Mouse (Mus musculus): Measurements from ENCODE around the gene Myo9a. TPM values are rescaled to one million over a fixed set of nuclear protein-coding genes. Genes with fewer than 3 reads are reported as not detected.

Myo9a gene
- polyA plus RNA-seq, 2 experiments = 2.6 to 3.5 TPM

DNA sequence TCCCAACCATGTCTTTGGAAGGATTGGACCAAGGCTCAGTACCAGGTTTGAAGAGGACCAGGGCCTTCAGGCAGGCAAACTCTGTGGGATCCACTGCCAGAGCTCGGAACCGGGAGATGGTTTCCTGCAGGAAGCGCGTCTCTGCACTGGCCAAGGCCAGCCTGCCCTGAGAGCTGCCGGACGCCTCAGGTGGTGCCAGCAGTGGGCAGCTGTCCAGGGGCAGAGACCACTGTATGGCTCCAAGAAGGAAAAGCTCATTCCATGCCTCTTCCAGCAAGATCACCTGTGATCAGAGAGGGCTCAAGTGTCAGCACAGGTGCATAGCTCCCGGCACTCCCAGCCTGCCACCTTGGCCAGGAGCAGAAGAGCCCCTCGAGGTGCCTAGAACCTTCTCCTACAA, 196.6 kb downstream of the Myo9a start:
- Histone ChIP-seq H3K9ac (replicated peaks) (no peak overlapping the region), H3K27ac (no peak overlapping the region), H3K36me3 (replicated peaks; ENCODE audit: control insufficient read depth, insufficient read depth, low read depth) (no peaks in the 10 kb centered on the region), H3K4me1 (replicated peaks; ENCODE audit: control insufficient read depth in 2 of 2, insufficient read depth in 2 of 2, low read length in 1 of 2) (no peaks in the 10 kb centered on the region), H3K4me2 (ENCODE audit: low read depth) (no peak overlapping the region), H3K4me3 (ENCODE audit: insufficient read depth in 1 of 2, low read depth in 2 of 2, low read length in 2 of 2) (no peak overlapping the region), H3K9me3 (ENCODE audit: control insufficient read depth, low read length) (no peaks in the 10 kb centered on the region), H3K27me3 (ENCODE audit: control insufficient read depth, insufficient read depth, low read length) (no peaks in the 10 kb centered on the region)
- TF ChIP-seq CTCF (IDR thresholded peaks at IDR 0.05; ENCODE audit: low read depth) = no peak
- TF ChIP-seq EP300 (IDR thresholded peaks at IDR 0.05; ENCODE audit: low read depth) = no peak
- no peak for ATAC-seq (ENCODE audit: insufficient read depth)
- WGBS (ENCODE audit: insufficient replicate concordance) = 70% methylated on average over 8 of the region's 8 CpGs
- DNase-seq (ENCODE audit: low read depth in 3 of 3, low spot score in 3 of 3) = no peak

DNA sequence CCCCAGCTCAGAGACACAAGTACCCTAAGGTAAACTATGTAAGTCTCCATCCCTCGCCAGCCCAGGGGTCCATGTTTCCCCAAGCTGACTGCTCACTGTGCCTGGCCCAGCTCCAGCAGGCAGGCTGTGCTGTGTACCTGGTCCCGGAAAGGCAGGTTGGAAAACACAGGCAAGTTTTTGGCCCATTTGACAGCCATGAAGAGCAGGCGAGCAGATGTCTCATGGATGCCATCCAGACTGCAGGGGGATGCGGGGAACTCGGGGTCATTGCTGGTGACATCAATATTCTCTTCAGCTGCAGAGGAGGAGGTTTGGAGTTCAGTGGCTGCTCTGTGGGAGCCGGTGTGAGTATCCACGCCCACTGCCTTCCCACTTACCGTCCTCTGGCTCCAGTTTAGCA, 197.5 kb downstream of the Myo9a start:
- Histone ChIP-seq H3K27ac (no peak overlapping the region), H3K9me3 (ENCODE audit: control insufficient read depth, low read length) (no peaks in the 10 kb centered on the region), H3K4me2 (ENCODE audit: low read depth) (no peak overlapping the region), H3K36me3 (replicated peaks; ENCODE audit: control insufficient read depth, insufficient read depth, low read depth) (no peaks in the 10 kb centered on the region), H3K9ac (replicated peaks) (no peak overlapping the region), H3K4me1 (replicated peaks; ENCODE audit: control insufficient read depth in 2 of 2, insufficient read depth in 2 of 2, low read length in 1 of 2) (no peaks in the 10 kb centered on the region), H3K27me3 (ENCODE audit: control insufficient read depth, insufficient read depth, low read length) (no peaks in the 10 kb centered on the region), H3K4me3 (ENCODE audit: insufficient read depth in 1 of 2, low read depth in 2 of 2, low read length in 2 of 2) (no peak overlapping the region)
- 58% methylated on average over 8 of the region's 8 CpGs for WGBS (ENCODE audit: insufficient replicate concordance)
- DNase-seq (ENCODE audit: low read depth in 3 of 3, low spot score in 3 of 3) (no peak), ATAC-seq (ENCODE audit: insufficient read depth) (no peak)
- TF ChIP-seq EP300 (IDR thresholded peaks at IDR 0.05; ENCODE audit: low read depth) (no peak), CTCF (IDR thresholded peaks at IDR 0.05; ENCODE audit: low read depth) (no peak)

- H3K9ac ChIP-seq (replicated peaks) = no peak overlapping the region
- H3K4me3 ChIP-seq (ENCODE audit: insufficient read depth in 1 of 2, low read depth in 2 of 2, low read length in 2 of 2) = no peak overlapping the region
- TF ChIP-seq CTCF (IDR thresholded peaks at IDR 0.05; ENCODE audit: low read depth) (no peak), EP300 (IDR thresholded peaks at IDR 0.05; ENCODE audit: low read depth) (no peak)
- H3K36me3 ChIP-seq (replicated peaks; ENCODE audit: control insufficient read depth, insufficient read depth, low read depth) = no peaks in the 10 kb centered on the region
- no peaks in the 10 kb centered on the region for H3K4me1 ChIP-seq (replicated peaks; ENCODE audit: control insufficient read depth in 2 of 2, insufficient read depth in 2 of 2, low read length in 1 of 2)
- 75% methylated on average over 17 of the region's 17 CpGs for WGBS (ENCODE audit: insufficient replicate concordance)
- ATAC-seq (ENCODE audit: insufficient read depth) (no peak), DNase-seq (ENCODE audit: low read depth in 3 of 3, low spot score in 3 of 3) (no peak)
- H3K9me3 ChIP-seq (ENCODE audit: control insufficient read depth, low read length) = no peaks in the 10 kb centered on the region
- H3K27ac ChIP-seq = no peak overlapping the region
- H3K27me3 ChIP-seq (ENCODE audit: control insufficient read depth, insufficient read depth, low read length) = no peaks in the 10 kb centered on the region
- no peak overlapping the region for H3K4me2 ChIP-seq (ENCODE audit: low read depth)
These were observed 198.1 kb downstream of the Myo9a start for GRCm38 (mm10) chr9:59948691-59949250.

GRCm38 (mm10) chr9:59949511-59949910, 198.8 kb downstream of the Myo9a start:
- no peak overlapping the region for H3K4me2 ChIP-seq (ENCODE audit: low read depth)
- H3K4me3 ChIP-seq (ENCODE audit: insufficient read depth in 1 of 2, low read depth in 2 of 2, low read length in 2 of 2) = no peak overlapping the region
- H3K27me3 ChIP-seq (ENCODE audit: control insufficient read depth, insufficient read depth, low read length) = no peaks in the 10 kb centered on the region
- no peaks in the 10 kb centered on the region for H3K4me1 ChIP-seq (replicated peaks; ENCODE audit: control insufficient read depth in 2 of 2, insufficient read depth in 2 of 2, low read length in 1 of 2)
- H3K9ac ChIP-seq (replicated peaks) = no peak overlapping the region
- no peak for TF ChIP-seq CTCF (IDR thresholded peaks at IDR 0.05; ENCODE audit: low read depth)
- no peak for TF ChIP-seq EP300 (IDR thresholded peaks at IDR 0.05; ENCODE audit: low read depth)
- H3K9me3 ChIP-seq (ENCODE audit: control insufficient read depth, low read length) = no peaks in the 10 kb centered on the region
- whole genome bisulfite sequencing (ENCODE audit: insufficient replicate concordance) = 58% methylated on average over 6 of the region's 6 CpGs
- no peaks in the 10 kb centered on the region for H3K36me3 ChIP-seq (replicated peaks; ENCODE audit: control insufficient read depth, insufficient read depth, low read depth)
- no peak overlapping the region for H3K27ac ChIP-seq
- ATAC-seq (ENCODE audit: insufficient read depth) (no peak), DNase-seq (ENCODE audit: low read depth in 3 of 3, low spot score in 3 of 3) (no peak)

DNA sequence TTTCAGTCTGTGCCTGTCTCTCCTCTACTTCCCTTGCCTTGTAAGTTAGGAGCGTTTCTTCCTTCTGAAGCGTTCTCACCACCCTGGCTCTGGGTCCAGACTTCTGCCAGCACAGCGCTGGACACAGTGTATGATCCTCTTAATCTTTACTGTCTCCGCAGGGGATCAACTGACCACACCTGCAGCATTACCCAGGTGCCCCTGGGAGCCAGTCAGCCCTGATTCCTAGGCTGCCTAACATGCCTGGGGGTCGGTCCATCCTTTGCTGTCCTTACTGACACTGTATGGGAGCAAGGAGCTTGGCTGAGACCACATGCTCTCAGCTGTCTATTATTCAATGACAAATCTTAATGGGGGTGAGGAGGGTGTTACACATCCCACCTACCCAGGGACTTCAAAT, 199.3 kb downstream of the Myo9a start:
- H3K4me3 ChIP-seq (ENCODE audit: insufficient read depth in 1 of 2, low read depth in 2 of 2, low read length in 2 of 2) = no peak overlapping the region
- H3K4me1 ChIP-seq (replicated peaks; ENCODE audit: control insufficient read depth in 2 of 2, insufficient read depth in 2 of 2, low read length in 1 of 2) = no peaks in the 10 kb centered on the region
- H3K36me3 ChIP-seq (replicated peaks; ENCODE audit: control insufficient read depth, insufficient read depth, low read depth) = no peaks in the 10 kb centered on the region
- H3K27ac ChIP-seq = no peak overlapping the region
- no peaks in the 10 kb centered on the region for H3K9me3 ChIP-seq (ENCODE audit: control insufficient read depth, low read length)
- ATAC-seq (ENCODE audit: insufficient read depth) (no peak), DNase-seq (ENCODE audit: low read depth in 3 of 3, low spot score in 3 of 3) (no peak)
- no peaks in the 10 kb centered on the region for H3K27me3 ChIP-seq (ENCODE audit: control insufficient read depth, insufficient read depth, low read length)
- 72% methylated on average over 5 of the region's 5 CpGs for WGBS (ENCODE audit: insufficient replicate concordance)
- TF ChIP-seq EP300 (IDR thresholded peaks at IDR 0.05; ENCODE audit: low read depth) (no peak), CTCF (IDR thresholded peaks at IDR 0.05; ENCODE audit: low read depth) (no peak)
- H3K9ac ChIP-seq (replicated peaks) = no peak overlapping the region
- no peak overlapping the region for H3K4me2 ChIP-seq (ENCODE audit: low read depth)

Measured in liver, embryonic 14.5 days (tissue).